Mouse (Mus musculus): Measurements from ENCODE around the gene Card14. TPM values are rescaled to one million over a fixed set of nuclear protein-coding genes. Genes with fewer than 3 reads are reported as not detected.
"Not testable (repeated sequence)": the region's sequence is repeated elsewhere in the genome, so short reads cannot be mapped to it uniquely, and the experiment has no call there.

Gene Card14
- polyA plus RNA-seq, 1 experiment from 2014 or later, result 9.9 TPM

GRCm38 (mm10) chr11:119285791-119286527, 21.6 kb upstream of the Card14 start:
- Histone ChIP-seq H3K4me2 (replicated peaks; ENCODE audit: low read depth) (no peak overlapping the region), H3K9ac (ENCODE audit: low read depth, low read length) (no peak overlapping the region), H3K27ac (ENCODE audit: low read depth, low read length) (no peak overlapping the region), H3K36me3 (ENCODE audit: control insufficient read depth, insufficient read depth) (peaks cover 70% of the 10 kb centered on the region), H3K4me3 (ENCODE audit: low read depth, low read length) (no peak overlapping the region), H3K27me3 (replicated peaks; ENCODE audit: control insufficient read depth, insufficient read depth, low read length) (no peaks in the 10 kb centered on the region), H3K9me3 (ENCODE audit: control insufficient read depth) (no peaks in the 10 kb centered on the region), H3K4me1 (replicated peaks; ENCODE audit: control insufficient read depth, insufficient read depth, low read length) (no peaks in the 10 kb centered on the region)
- TF ChIP-seq CTCF (IDR thresholded peaks at IDR 0.05; ENCODE audit: low read depth), result no peak
- no peak for ATAC-seq
- WGBS, result 51% methylated on average over 9 of the region's 9 CpGs

GRCm38 (mm10) chr11:119287207-119287992, 20.2 kb upstream of the Card14 start:
- Histone ChIP-seq H3K9ac (ENCODE audit: low read depth, low read length) (no peak overlapping the region), H3K27me3 (replicated peaks; ENCODE audit: control insufficient read depth, insufficient read depth, low read length) (no peaks in the 10 kb centered on the region), H3K4me2 (replicated peaks; ENCODE audit: low read depth) (no peak overlapping the region), H3K9me3 (ENCODE audit: control insufficient read depth) (no peaks in the 10 kb centered on the region), H3K27ac (ENCODE audit: low read depth, low read length) (0 out of 2 replicates have a peak overlapping the region, but pooled peaks have one; percentile 21), H3K4me1 (replicated peaks; ENCODE audit: control insufficient read depth, insufficient read depth, low read length) (no peaks in the 10 kb centered on the region), H3K4me3 (ENCODE audit: low read depth, low read length) (no peak overlapping the region), H3K36me3 (ENCODE audit: control insufficient read depth, insufficient read depth) (peaks cover 75% of the 10 kb centered on the region)
- WGBS, result 87% methylated on average over 20 of the region's 20 CpGs
- TF ChIP-seq CTCF (IDR thresholded peaks at IDR 0.05; ENCODE audit: low read depth), result no peak
- ATAC-seq, result no peak

DNA sequence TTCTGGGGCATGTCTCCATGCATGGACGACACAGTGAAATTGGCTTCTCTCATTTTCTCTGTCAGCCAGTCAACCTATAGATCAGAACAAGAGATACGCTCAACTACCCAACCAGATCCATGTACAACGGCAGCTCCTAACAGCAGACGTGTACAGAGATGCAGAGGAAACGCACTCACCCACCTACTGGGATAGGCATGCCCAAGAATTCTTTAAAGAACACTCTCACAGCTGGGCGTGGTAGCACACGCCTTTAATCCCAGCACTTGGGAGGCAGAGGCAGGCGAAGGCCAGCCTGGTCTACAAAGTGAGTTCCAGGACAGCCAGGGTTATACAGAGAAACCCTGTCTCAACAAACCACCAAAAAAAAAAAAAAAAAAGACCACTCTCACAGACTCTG, 14.7 kb upstream of the Card14 start:
- H3K4me2 ChIP-seq (replicated peaks; ENCODE audit: low read depth); H3K27ac ChIP-seq (ENCODE audit: low read depth, low read length); H3K9me3 ChIP-seq (ENCODE audit: control insufficient read depth); H3K4me1 ChIP-seq (replicated peaks; ENCODE audit: control insufficient read depth, insufficient read depth, low read length); H3K4me3 ChIP-seq (ENCODE audit: low read depth, low read length); H3K27me3 ChIP-seq (replicated peaks; ENCODE audit: control insufficient read depth, insufficient read depth, low read length); H3K9ac ChIP-seq (ENCODE audit: low read depth, low read length); ATAC-seq: not testable (repeated sequence)
- H3K36me3 ChIP-seq (ENCODE audit: control insufficient read depth, insufficient read depth), result peaks cover 90% of the 10 kb centered on the region
- 94% methylated on average over 8 of the region's 8 CpGs for whole genome bisulfite sequencing

- Histone ChIP-seq H3K27me3 (replicated peaks; ENCODE audit: control insufficient read depth, insufficient read depth, low read length) (no peaks in the 10 kb centered on the region), H3K27ac (ENCODE audit: low read depth, low read length) (no peak overlapping the region), H3K9me3 (ENCODE audit: control insufficient read depth) (no peaks in the 10 kb centered on the region), H3K4me1 (replicated peaks; ENCODE audit: control insufficient read depth, insufficient read depth, low read length) (no peaks in the 10 kb centered on the region), H3K4me2 (replicated peaks; ENCODE audit: low read depth) (no peak overlapping the region; the same call in 1 of the 2 replicates), H3K36me3 (ENCODE audit: control insufficient read depth, insufficient read depth) (peaks cover 51% of the 10 kb centered on the region), H3K9ac (ENCODE audit: low read depth, low read length) (no peak overlapping the region), H3K4me3 (ENCODE audit: low read depth, low read length) (no peak overlapping the region)
- TF ChIP-seq CTCF (IDR thresholded peaks at IDR 0.05; ENCODE audit: low read depth), result 0 out of 2 replicates have a peak, but pooled peaks have one; percentile 10
- WGBS, result 77% methylated on average over 6 of the region's 6 CpGs
- no peak for ATAC-seq
Observed at GRCm38 (mm10) chr11:119297996-119298395, 9.6 kb upstream of the Card14 start.

DNA sequence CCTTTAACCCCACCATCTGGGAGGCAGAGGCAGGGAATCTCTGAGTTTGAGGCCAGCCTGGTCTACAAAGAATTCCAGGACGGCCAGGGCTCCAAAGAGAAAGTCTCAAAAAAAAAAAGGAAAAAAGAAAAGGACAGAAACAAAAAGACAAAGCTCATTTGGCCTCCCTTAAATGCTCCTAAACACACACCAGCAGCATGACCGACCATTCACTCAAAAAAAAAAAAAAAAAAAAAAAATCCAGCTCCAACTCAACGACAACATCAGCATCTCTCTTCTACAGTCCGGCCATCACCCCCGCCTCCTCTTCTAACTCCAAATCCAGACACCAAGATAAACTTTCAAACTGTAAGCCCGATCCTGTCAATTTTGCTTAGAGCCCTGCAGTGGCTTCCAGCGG, 8.7 kb upstream of the Card14 start:
- no peak for ATAC-seq
- Histone ChIP-seq H3K36me3 (ENCODE audit: control insufficient read depth, insufficient read depth) (peaks cover 42% of the 10 kb centered on the region), H3K9me3 (ENCODE audit: control insufficient read depth) (no peaks in the 10 kb centered on the region), H3K27ac (ENCODE audit: low read depth, low read length) (0 out of 2 replicates have a peak overlapping the region, but pooled peaks have one; percentile 80), H3K4me2 (replicated peaks; ENCODE audit: low read depth) (peak overlapping the region; percentile 73), H3K27me3 (replicated peaks; ENCODE audit: control insufficient read depth, insufficient read depth, low read length) (no peaks in the 10 kb centered on the region), H3K9ac (ENCODE audit: low read depth, low read length) (peak overlapping the region; percentile 94), H3K4me3 (ENCODE audit: low read depth, low read length) (peak overlapping the region; percentile 93), H3K4me1 (replicated peaks; ENCODE audit: control insufficient read depth, insufficient read depth, low read length) (no peaks in the 10 kb centered on the region)
- TF ChIP-seq CTCF (IDR thresholded peaks at IDR 0.05; ENCODE audit: low read depth), result no peak
- 8% methylated on average over 7 of the region's 7 CpGs for WGBS

Data from intestine, postnatal 0 days (tissue).